Mouse (Mus musculus) bone marrow, adult 2 months (tissue): Measurements from ENCODE around the gene Cyb5d2. TPM values are rescaled to one million over a fixed set of nuclear protein-coding genes. Genes with fewer than 3 reads are reported as not detected.

ENCODE experiments used
- H3K27ac ChIP-seq: fragments of 200-500 bp; 2 replicates; pipeline ENCODE4 v1.5.1; 2012; ENCODE audit warnings: low read depth, mild to moderate bottlenecking, control low read depth, inconsistent platforms, low read length; ENCODE audit not compliant: control insufficient read depth, poor library complexity, insufficient read depth
- H3K4me1 ChIP-seq: fragments of 200-500 bp; 2 replicates; pipeline ENCODE4 v1.6.1; 2011; ENCODE audit warnings: low read length; ENCODE audit not compliant: control insufficient read depth, insufficient read depth
- H3K4me3 ChIP-seq: fragments of 200-500 bp; replicated peaks from 2 replicates; pipeline ENCODE3; 2011; ENCODE audit warnings: mild to moderate bottlenecking, low read depth, low read length, control low read depth; ENCODE audit not compliant: control insufficient read depth
- CTCF ChIP-seq: fragments of 200-500 bp; IDR thresholded peaks from 2 replicates; pipeline ENCODE4 v1.5.1; 2011; ENCODE audit warnings: low read length, control low read depth; ENCODE audit not compliant: control insufficient read depth, insufficient read depth
- POLR2A ChIP-seq: fragments of 200-500 bp; IDR thresholded peaks from 2 replicates; pipeline ENCODE4 v1.6.1; 2011; ENCODE audit warnings: low read depth, mild to moderate bottlenecking, control low read depth, low read length, borderline replicate concordance; ENCODE audit not compliant: control insufficient read depth
- WGBS: fragments of 180-500 bp; shearing (Covaris S2); methylation state at CpG from one replicate; pipeline ENCODE4 v1.1.7; 2018; 5-methylcytosine and 5-hydroxymethylcytosine counted together
- polyA plus RNA-seq: library from polyadenylated mRNA; stranded (reverse); fragments of >200 nt; gene quantifications from 2 replicates; pipeline ENCODE4 v1.2.4, GENCODE M21; 2011; ENCODE audit warnings: low replicate concordance; ENCODE audit not compliant: missing spikeins, insufficient read depth, insufficient read length

Cyb5d2 gene
- polyA plus RNA-seq: 1.8 and 4.4 TPM in 2 replicates

GRCm38 (mm10) chr11:72795455-72796295 is at the start of gene Cyb5d2, which contains the start of gene Zzef1:
Cyb5d2 (minus strand) TSS chr11:72796142.
Zzef1 (plus strand) TSS chr11:72796226.
- Histone ChIP-seq H3K27ac (peak within 1 kb of the TSS; percentile 91), H3K4me3 (peak within 1 kb of the TSS; percentile 94), H3K4me1 (no peaks in the 10 kb centered on the region; the same call in 1 of the 2 replicates)
- under 1% methylated on average over 69 of the region's 69 CpGs for WGBS
- no peak for TF ChIP-seq CTCF
- TF ChIP-seq POLR2A: peak; percentile 79; the same call in 1 of the 2 replicates

- TF ChIP-seq POLR2A (no peak), CTCF (no peak)
- 87% methylated on average over 2 of the region's 2 CpGs for WGBS
- no peaks in the 10 kb centered on the region for H3K4me1 ChIP-seq
- no peak overlapping the region for H3K27ac ChIP-seq
- no peak overlapping the region for H3K4me3 ChIP-seq
These were observed 49.6 kb upstream of the Cyb5d2 start for GRCm38 (mm10) chr11:72845526-72845925.

- Histone ChIP-seq H3K27ac (no peak overlapping the region), H3K4me3 (no peak overlapping the region), H3K4me1 (no peaks in the 10 kb centered on the region)
- TF ChIP-seq CTCF (no peak), POLR2A (no peak)
These were observed 47.6 kb upstream of the Cyb5d2 start for GRCm38 (mm10) chr11:72843576-72843975.

GRCm38 (mm10) chr11:72842731-72843130 is 46.8 kb upstream of the Cyb5d2 start:
- no peaks in the 10 kb centered on the region for H3K4me1 ChIP-seq
- TF ChIP-seq POLR2A: no peak
- TF ChIP-seq CTCF: no peak
- H3K4me3 ChIP-seq: no peak overlapping the region
- H3K27ac ChIP-seq: no peak overlapping the region
- WGBS: 83% methylated on average over 3 of the region's 3 CpGs

- TF ChIP-seq CTCF (no peak), POLR2A (no peak)
- 90% methylated on average over 3 of the region's 3 CpGs for WGBS
- Histone ChIP-seq H3K4me1 (no peaks in the 10 kb centered on the region), H3K27ac (no peak overlapping the region), H3K4me3 (no peak overlapping the region)
These were observed 33.9 kb upstream of the Cyb5d2 start for GRCm38 (mm10) chr11:72829869-72830268.

GRCm38 (mm10) chr11:72821041-72821440 is 25.1 kb upstream of the Cyb5d2 start:
- H3K4me1 ChIP-seq: no peaks in the 10 kb centered on the region
- H3K4me3 ChIP-seq: no peak overlapping the region
- H3K27ac ChIP-seq: no peak overlapping the region
- TF ChIP-seq CTCF (no peak), POLR2A (no peak)
- 86% methylated on average over 7 of the region's 7 CpGs for WGBS

GRCm38 (mm10) chr11:72818067-72818466 is 22.1 kb upstream of the Cyb5d2 start:
- Histone ChIP-seq H3K4me3 (no peak overlapping the region), H3K4me1 (no peaks in the 10 kb centered on the region), H3K27ac (no peak overlapping the region)
- 91% methylated on average over 7 of the region's 7 CpGs for WGBS
- TF ChIP-seq CTCF: no peak
- no peak for TF ChIP-seq POLR2A

- TF ChIP-seq CTCF: no peak
- TF ChIP-seq POLR2A: no peak
- WGBS: 81% methylated on average over 1 of the region's 1 CpGs
- Histone ChIP-seq H3K4me3 (no peak overlapping the region), H3K4me1 (no peaks in the 10 kb centered on the region), H3K27ac (no peak overlapping the region)
These were observed 20.9 kb upstream of the Cyb5d2 start for GRCm38 (mm10) chr11:72816859-72817258.
